Mouse (Mus musculus): ENCODE measurements around the gene Ece1.

Ece1 gene

GRCm38 (mm10) chr4:137919116-137919515 is 57.1 kb downstream of the Ece1 start:
- no peak for DNase-seq

DNA sequence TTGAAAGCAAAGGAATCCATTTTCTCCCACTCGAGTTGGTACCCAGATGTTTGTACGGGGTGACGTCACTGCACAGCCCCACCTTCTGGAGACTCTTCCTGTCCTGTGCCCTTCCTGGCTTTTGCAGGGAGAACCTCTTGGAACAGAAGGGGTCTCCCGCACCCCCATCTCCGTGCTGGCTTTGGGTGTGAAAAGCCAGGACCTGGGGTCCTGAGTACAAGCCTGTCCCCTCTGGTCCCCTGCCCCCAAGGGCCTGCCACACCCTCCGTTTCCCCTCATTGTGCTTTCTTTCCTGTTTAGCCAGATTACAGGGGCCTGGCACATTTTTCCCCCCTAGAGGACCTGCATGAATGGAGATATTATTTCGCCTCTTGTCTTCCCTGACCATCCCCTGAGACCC is 58.0 kb downstream of the Ece1 start:
- DNase-seq = no peak

DNA sequence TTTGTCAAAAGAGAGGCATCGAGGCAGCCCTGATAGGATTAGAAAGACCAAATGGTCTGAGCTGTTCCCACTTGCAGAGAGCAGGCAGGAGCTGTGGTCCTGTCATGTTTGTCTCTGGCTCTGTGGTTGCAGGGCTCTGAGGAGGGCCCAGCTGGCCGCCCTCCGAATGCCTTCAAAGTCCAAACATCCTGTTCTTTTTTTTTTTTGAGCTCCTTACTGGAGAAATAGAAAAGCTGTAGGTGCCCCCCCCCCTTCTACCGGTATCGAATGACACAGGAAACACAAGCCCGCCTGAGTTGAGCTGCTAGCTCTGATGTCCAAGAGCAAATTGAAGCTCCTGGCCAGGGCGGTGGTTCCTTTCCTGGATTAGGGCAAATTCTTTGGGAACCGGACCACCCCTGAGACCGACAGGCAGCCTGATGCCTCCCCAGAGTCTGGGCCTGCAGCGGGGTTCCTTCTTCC is 58.5 kb downstream of the Ece1 start:
- DNase-seq = no peak

GRCm38 (mm10) chr4:137921510-137921909 is 59.5 kb downstream of the Ece1 start:
- no peak for DNase-seq

GRCm38 (mm10) chr4:137923052-137923451 is 61.0 kb downstream of the Ece1 start:
- no peak for DNase-seq

DNA sequence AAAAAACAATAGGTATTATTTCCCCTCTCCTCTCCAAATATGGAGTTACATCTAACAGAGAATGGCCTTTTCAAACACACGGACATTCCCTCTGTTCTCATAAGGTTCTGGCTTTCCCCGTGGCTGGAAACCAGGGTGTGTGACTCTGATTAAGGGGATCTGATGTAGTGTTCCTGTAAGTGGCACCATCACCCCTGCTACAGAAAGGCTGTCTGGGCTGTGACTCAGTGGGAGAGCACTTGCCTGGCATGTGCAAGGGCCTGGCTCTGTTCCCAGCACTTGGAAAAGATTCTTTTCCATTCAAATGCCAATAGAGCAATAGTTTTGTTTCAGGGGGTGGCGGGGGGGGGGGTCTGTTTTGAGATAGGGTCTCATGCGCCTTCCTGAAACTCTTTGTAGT is 63.1 kb downstream of the Ece1 start:
- no peak for DNase-seq

GRCm38 (mm10) chr4:137926161-137926560 is 64.1 kb downstream of the Ece1 start:
- DNase-seq = no peak

DNA sequence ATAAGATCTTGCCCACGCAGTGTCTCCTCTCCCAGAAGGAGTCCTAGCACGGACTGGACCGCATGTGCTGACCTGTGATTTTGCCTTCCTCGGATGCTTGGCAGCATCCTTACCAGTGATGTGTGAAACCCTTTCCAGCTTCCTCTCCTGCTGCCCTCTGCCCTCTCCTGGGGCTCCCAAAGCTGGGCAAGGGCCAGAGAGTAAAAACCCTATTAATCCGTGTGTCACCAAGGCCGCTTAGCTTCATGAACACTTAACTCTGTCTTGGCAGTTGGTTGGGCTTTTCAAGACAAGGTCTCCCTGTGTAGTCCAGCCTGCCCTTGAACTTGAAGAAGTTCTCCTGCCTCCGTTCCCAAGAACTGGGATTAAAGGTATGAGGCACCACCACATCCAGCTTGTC is 65.1 kb downstream of the Ece1 start:
- no peak for DNase-seq

- no peak for DNase-seq
Observed at GRCm38 (mm10) chr4:137927741-137928535, 65.9 kb downstream of the Ece1 start.

DNA sequence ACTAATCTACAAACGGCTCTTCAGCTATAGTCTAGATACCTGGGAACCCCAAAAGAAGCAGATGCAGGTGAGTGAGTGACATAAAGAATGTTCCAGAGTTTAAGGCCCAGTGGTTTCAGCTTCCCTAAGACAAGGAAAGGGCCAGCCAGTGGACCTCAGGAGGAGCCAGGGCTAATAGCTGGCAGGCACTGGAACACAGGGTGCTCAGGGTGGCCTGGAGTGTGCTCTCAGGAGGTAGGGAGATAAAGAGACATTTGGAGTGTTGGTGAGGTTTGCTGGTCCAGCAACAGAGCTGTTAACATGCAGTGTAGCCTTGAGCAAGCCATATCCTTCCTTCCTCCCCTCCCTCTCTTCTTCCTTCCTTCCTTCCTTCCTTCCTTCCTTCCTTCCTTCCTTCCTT is 66.8 kb downstream of the Ece1 start:
- no peak for DNase-seq

GRCm38 (mm10) chr4:137929341-137930016 is 67.4 kb downstream of the Ece1 start:
- no peak for DNase-seq

GRCm38 (mm10) chr4:137930500-137931008 is 68.5 kb downstream of the Ece1 start:
- no peak for DNase-seq

DNA sequence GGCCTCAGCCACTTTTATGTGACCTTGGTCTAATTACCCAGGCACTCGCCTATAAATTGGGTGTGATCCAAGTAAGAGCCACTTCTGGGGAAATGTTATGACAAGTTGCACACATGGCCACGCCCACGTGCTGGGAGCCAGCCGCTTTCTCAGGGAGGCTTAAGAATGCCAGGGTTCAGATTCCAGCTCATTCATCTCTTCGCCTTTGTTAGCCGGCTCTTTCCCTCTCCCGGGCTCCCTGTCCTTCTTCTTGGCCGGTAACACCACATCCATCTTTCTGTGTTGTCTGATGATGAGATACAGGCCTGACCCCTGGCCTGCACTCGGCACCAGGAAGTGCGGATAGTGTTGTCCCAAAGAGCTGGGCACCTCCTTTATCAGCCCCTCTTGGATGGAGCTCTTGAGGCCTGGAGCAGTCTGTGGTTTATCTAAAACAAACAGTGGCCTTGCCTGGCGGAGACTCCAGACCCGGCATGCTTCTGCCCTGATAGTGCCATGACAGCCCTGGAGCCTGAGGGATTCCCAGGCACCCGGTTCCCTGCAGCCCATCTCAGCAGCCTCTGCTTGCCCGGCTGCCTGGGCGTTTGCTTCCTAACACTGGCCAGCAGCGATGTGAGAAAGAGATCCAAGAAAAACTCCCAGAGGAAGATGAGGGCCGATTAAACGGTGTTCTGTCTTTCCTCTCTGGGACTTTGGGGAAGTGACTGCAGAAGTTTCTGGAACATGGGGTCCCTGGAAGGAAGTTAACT is 69.1 kb downstream of the Ece1 start:
- DNase-seq = no peak

GRCm38 (mm10) chr4:137932554-137933178 is 70.6 kb downstream of the Ece1 start:
- DNase-seq = no peak

GRCm38 (mm10) chr4:137933328-137933727 is 71.3 kb downstream of the Ece1 start:
- DNase-seq = no peak

GRCm38 (mm10) chr4:137936134-137936533 is 74.1 kb downstream of the Ece1 start:
- no peak for DNase-seq

DNA sequence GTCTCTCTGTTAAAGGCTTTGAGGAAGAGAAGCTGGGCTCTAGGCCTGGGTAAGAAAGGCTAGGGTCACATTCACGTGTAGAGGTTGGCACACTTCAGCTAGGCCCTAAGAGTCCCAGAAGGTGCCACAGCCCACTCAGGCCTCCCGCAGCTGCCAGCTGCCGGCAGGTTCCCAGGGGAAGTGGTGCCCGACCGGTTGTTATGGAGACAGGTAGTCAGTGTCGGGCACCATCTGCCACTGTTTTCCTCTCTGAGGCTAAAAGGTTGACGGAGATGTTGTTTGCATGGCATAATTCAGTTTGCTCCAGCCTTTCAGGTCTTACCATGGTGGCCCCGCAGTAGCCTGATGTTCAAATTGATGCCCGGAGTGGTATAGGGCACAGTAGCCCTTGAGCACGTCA is 78.0 kb downstream of the Ece1 start:
- DNase-seq = no peak

DNA sequence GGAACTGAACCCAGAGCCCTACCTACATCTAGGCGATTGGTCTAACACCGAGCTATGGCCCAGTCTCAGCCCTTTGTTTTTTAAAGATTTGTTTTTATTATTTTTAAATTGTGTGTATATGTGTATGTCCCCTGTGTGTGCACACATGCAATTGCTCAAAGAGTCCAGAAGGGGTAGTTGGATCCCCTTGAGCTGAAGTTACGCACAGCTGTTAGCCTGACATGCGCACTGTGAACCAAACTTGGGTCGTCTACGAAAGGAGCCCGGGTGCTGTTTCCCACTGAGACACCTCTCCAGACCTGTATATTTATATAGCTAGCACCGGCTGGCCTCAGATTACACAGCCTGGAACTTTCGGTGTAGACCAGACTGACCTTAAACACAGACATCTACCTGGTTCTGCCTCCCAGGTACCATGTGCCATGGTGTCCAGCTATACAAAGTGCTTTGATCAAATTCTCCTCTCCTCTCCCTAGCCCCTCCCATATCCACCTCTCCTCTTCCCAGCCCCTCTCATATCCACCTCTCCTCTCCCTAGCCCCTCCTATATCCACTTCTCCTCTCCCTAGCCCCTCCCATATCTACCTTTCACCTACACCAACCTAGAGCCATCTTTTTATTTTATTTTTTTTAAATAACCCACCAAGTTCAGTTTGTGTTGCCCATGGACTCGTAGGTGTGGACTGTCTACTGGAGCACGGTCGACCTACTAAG is 79.3 kb downstream of the Ece1 start:
- DNase-seq = no peak

GRCm38 (mm10) chr4:137941871-137942781 is 80.1 kb downstream of the Ece1 start:
- no peak for DNase-seq

DNA sequence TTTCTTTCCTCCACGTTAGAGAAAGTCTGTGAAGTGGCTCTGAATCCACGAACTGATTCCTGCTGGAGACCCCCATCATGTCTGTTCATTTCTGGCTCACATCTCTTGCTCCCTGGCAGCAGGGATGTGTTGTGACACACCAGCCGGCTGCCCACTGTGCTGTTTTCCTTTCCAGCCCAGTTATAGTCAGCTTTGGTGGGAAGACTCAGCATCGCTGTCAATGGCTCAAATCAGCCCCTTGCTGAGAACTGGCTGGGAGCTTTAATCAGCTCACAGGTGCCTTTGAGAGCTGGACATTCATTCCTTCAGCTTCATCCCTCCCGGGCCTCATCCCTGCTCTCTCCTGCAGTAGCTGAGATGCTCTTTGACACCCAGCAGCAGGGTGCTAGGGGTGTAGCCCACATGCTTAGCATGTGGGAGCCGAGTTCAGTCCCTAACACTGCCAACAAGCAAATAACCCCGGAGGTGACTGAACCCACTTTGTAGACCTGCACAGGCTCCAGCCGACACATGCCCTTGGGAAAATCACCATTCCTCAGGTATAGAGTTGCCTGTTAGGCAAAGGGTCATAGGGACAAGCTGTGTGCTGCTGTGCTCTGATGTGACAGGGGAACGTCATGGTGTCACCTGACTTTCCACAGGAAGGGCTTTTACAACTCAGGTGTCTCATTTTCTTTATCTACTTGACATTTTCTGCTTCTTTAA is 80.9 kb downstream of the Ece1 start:
- no peak for DNase-seq

DNA sequence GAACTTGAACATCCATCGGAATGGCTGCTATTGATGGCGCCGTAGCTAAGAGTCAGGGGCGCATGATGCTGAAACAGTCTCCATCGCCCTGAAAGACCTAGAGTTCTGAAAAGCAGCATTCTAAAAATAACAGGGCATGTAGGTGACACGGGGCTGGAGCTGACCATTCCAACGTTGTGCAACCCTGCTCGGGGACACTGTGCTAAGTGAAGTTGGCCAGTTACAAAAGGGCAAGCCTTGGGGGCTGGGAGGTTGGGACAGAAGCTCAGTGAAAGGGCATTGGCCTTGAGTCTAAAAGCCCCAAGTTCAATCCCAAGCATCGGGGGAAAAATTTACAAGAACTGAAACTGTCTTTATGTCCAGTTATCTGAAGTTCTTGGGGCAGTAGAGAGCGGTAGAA is 81.5 kb downstream of the Ece1 start:
- no peak for DNase-seq
